Mouse (Mus musculus): ENCODE measurements around the gene Rfpl4. TPM values are rescaled to one million over a fixed set of nuclear protein-coding genes. Genes with fewer than 3 reads are reported as not detected.
A peak's percentile ranks its signal among the peaks of the same experiment; 100 is the strongest.
"Not testable (repeated sequence)": the region's sequence is repeated elsewhere in the genome, so short reads cannot be mapped to it uniquely, and the experiment has no call there.

The Rfpl4 gene
- not detected in 2 replicates for polyA plus RNA-seq (2011; ENCODE audit: insufficient read depth, insufficient read length, low read depth, missing spikeins)

DNA sequence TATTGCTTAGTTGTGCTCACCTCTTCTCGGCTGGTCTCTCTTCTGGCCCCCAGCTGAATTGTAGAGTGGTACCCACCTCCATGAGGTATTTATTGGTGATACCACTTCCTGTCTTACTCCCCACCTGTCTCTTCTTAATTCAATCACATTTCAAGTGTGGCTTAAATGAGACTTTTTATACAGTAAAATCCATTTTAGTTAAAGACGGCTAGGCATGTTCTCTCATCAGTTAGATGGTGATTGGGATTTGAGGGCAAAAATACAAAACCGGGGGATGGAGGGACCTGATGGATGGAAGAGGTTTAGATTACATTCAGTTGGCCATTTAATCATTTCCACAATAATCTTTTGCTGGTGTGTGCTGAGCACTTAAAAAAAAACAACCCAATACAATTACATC, at the start of gene Rfpl4:
Rfpl4 (minus strand) TSS at position 101 of the 400 bp plus-strand sequence.
- no peaks in the 10 kb centered on the region for H3K4me1 ChIP-seq (ENCODE audit: control insufficient read depth, insufficient read depth, low read length)
- no peaks in the 10 kb centered on the region for H3K9me3 ChIP-seq (replicated peaks; ENCODE audit: control insufficient read depth, insufficient read depth, low read length, poor library complexity, severe bottlenecking)
- H3K4me3 ChIP-seq (ENCODE audit: low read depth, low read length) = no peak within 1 kb of the TSS
- H3K27ac ChIP-seq (ENCODE audit: insufficient read depth, low read length) = no peak within 1 kb of the TSS
- H3K9ac ChIP-seq (ENCODE audit: low read depth, poor library complexity, severe bottlenecking) = no peak within 1 kb of the TSS
- no peak for TF ChIP-seq EP300 (IDR thresholded peaks at IDR 0.05; ENCODE audit: insufficient read depth, low read depth, low read length)
- TF ChIP-seq CTCF (IDR thresholded peaks at IDR 0.05; ENCODE audit: low read depth, low read length) = no peak
- TF ChIP-seq POLR2A (IDR thresholded peaks at IDR 0.05; ENCODE audit: insufficient read depth, low read length) = no peak
- no peaks in the 10 kb centered on the region for H3K27me3 ChIP-seq (ENCODE audit: control insufficient read depth, insufficient read depth, low read length, poor library complexity, severe bottlenecking)
- no peaks in the 10 kb centered on the region for H3K36me3 ChIP-seq (ENCODE audit: control insufficient read depth, insufficient read depth, low read length, poor library complexity, severe bottlenecking)

DNA sequence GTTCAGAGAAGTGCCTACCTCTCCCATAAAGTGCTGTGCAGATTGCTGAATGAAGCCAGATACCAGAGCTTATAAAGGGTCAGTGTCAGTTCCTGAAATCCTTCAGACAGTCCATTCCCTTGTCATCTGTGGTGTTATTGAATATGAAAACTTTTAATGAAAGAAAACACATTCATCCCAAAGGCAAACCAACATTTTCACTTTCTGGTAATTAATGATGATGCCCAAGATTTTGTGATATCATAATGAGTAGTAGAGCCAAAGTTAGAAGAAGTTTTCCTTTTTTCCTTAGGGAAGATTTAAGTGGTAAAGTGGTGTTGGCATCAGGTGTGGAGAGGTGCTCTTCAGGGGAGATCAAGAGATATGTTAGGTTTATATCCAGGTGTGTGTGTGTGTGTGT, 32.8 kb upstream of the Rfpl4 start, which contains the start of gene Vmn1r55:
Vmn1r55 (minus strand) TSS at position 101 of the 400 bp plus-strand sequence.
- H3K27ac ChIP-seq (ENCODE audit: insufficient read depth, low read length); H3K4me1 ChIP-seq (ENCODE audit: control insufficient read depth, insufficient read depth, low read length); H3K4me3 ChIP-seq (ENCODE audit: low read depth, low read length); H3K9ac ChIP-seq (ENCODE audit: low read depth, poor library complexity, severe bottlenecking); H3K27me3 ChIP-seq (ENCODE audit: control insufficient read depth, insufficient read depth, low read length, poor library complexity, severe bottlenecking); H3K9me3 ChIP-seq (replicated peaks; ENCODE audit: control insufficient read depth, insufficient read depth, low read length, poor library complexity, severe bottlenecking); H3K36me3 ChIP-seq (ENCODE audit: control insufficient read depth, insufficient read depth, low read length, poor library complexity, severe bottlenecking): not testable (repeated sequence)

DNA sequence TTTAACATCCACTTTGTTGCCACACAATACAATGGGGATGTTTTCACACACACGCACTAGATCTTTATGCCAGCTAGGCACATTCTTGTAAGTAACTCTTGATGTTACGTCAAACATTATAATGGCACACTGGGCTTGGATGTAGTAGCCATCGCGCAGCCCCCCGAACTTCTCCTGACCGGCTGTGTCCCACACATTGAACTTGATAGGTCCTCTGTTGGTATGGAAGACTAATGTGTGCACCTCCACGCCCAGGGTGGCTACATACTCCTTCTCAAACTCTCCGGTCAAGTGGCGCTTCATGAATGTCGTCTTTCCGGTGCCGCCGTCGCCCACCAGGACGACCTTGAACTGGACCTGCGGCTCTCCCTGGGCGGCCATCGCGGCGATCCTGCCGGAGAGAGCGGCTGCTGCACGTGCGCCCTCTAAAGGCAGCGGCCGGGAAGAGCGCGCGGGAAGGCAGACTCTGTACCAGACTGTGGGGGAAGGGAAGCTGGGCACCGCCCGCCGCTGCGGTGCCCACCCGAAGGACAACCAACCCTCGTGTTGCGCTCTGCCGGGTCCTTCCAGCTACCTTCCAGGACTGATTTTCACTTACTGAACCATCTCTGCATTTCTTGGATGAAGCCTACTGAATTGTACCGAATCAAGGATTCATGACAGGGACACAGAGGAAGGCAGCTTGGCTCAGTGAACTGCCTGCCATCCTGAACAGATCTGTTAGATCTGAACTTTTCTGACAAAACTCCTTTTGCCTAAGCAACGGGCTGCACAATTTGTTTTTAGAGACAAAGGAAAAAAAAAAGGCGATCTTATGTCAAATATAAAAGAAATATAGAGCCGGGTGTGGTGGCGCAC, 9.0 kb upstream of the Rfpl4 start, which contains the start of gene Rasl2-9:
Rasl2-9 (minus strand) TSS at position 402 of the 858 bp plus-strand sequence.
- Histone ChIP-seq H3K9ac (ENCODE audit: low read depth, poor library complexity, severe bottlenecking) (no peak within 1 kb of the TSS), H3K4me3 (ENCODE audit: low read depth, low read length) (peak within 1 kb of the TSS; percentile 81), H3K27me3 (ENCODE audit: control insufficient read depth, insufficient read depth, low read length, poor library complexity, severe bottlenecking) (no peaks in the 10 kb centered on the region; the same call in 1 of the 2 replicates), H3K27ac (ENCODE audit: insufficient read depth, low read length) (no peak within 1 kb of the TSS), H3K4me1 (ENCODE audit: control insufficient read depth, insufficient read depth, low read length) (no peaks in the 10 kb centered on the region), H3K36me3 (ENCODE audit: control insufficient read depth, insufficient read depth, low read length, poor library complexity, severe bottlenecking) (no peaks in the 10 kb centered on the region), H3K9me3 (replicated peaks; ENCODE audit: control insufficient read depth, insufficient read depth, low read length, poor library complexity, severe bottlenecking) (no peaks in the 10 kb centered on the region)
- TF ChIP-seq CTCF (IDR thresholded peaks at IDR 0.05; ENCODE audit: low read depth, low read length) = peak; percentile 74
- no peak for TF ChIP-seq EP300 (IDR thresholded peaks at IDR 0.05; ENCODE audit: insufficient read depth, low read depth, low read length)

DNA sequence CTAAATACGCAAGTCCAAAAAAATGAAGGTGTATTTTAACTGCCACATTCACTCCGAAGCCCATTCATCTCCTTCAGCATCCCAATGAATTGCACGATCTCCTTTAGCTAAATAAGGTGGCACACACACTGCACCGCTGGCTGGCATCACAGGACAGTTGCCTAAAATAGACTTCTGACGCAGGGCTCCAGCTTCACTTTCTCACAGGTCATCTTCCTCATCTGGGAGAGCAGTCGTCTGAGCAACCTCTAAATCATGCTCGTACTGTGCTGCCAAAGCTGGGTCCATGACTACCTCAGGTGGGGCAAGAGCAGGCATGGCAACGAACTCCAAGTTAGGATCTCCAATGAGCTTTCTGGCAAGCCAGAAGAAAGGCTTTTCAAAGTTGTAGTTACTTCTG, 8.3 kb upstream of the Rfpl4 start:
- no peak overlapping the region for H3K4me3 ChIP-seq (ENCODE audit: low read depth, low read length)
- H3K36me3 ChIP-seq (ENCODE audit: control insufficient read depth, insufficient read depth, low read length, poor library complexity, severe bottlenecking) = no peaks in the 10 kb centered on the region
- H3K4me1 ChIP-seq (ENCODE audit: control insufficient read depth, insufficient read depth, low read length) = no peaks in the 10 kb centered on the region
- H3K9me3 ChIP-seq (replicated peaks; ENCODE audit: control insufficient read depth, insufficient read depth, low read length, poor library complexity, severe bottlenecking) = no peaks in the 10 kb centered on the region
- H3K9ac ChIP-seq (ENCODE audit: low read depth, poor library complexity, severe bottlenecking) = no peak overlapping the region
- H3K27me3 ChIP-seq (ENCODE audit: control insufficient read depth, insufficient read depth, low read length, poor library complexity, severe bottlenecking) = no peaks in the 10 kb centered on the region; the same call in 1 of the 2 replicates
- no peak overlapping the region for H3K27ac ChIP-seq (ENCODE audit: insufficient read depth, low read length)
- no peak for TF ChIP-seq POLR2A (IDR thresholded peaks at IDR 0.05; ENCODE audit: insufficient read depth, low read length)
- TF ChIP-seq CTCF (IDR thresholded peaks at IDR 0.05; ENCODE audit: low read depth, low read length) = no peak
- TF ChIP-seq EP300 (IDR thresholded peaks at IDR 0.05; ENCODE audit: insufficient read depth, low read depth, low read length) = no peak

DNA sequence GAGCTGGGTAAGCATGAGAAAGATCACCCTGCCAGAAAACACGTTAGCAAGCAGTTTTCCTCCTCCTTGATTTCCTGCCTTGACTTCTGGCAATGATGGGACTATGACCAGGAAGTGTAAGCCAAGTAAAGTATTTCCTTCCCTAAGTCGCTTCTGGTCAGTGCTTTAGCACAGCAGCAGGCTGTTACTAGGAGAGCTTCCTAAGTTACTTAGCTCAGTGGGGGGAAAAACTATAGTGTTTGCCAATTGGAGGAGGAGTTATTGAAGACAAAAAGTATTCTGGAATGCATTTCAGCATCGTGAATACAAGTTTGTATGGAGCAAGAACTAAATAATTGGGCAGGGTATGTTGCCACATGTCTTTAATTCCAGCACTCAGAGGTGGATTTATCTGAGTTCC, 4.0 kb downstream of the Rfpl4 start:
- H3K9ac ChIP-seq (ENCODE audit: low read depth, poor library complexity, severe bottlenecking) = no peak overlapping the region
- TF ChIP-seq CTCF (IDR thresholded peaks at IDR 0.05; ENCODE audit: low read depth, low read length) (no peak), EP300 (IDR thresholded peaks at IDR 0.05; ENCODE audit: insufficient read depth, low read depth, low read length) (no peak), POLR2A (IDR thresholded peaks at IDR 0.05; ENCODE audit: insufficient read depth, low read length) (no peak)
- no peaks in the 10 kb centered on the region for H3K9me3 ChIP-seq (replicated peaks; ENCODE audit: control insufficient read depth, insufficient read depth, low read length, poor library complexity, severe bottlenecking)
- no peaks in the 10 kb centered on the region for H3K36me3 ChIP-seq (ENCODE audit: control insufficient read depth, insufficient read depth, low read length, poor library complexity, severe bottlenecking)
- H3K27ac ChIP-seq (ENCODE audit: insufficient read depth, low read length) = no peak overlapping the region
- no peaks in the 10 kb centered on the region for H3K27me3 ChIP-seq (ENCODE audit: control insufficient read depth, insufficient read depth, low read length, poor library complexity, severe bottlenecking)
- H3K4me3 ChIP-seq (ENCODE audit: low read depth, low read length) = no peak overlapping the region
- no peaks in the 10 kb centered on the region for H3K4me1 ChIP-seq (ENCODE audit: control insufficient read depth, insufficient read depth, low read length)

DNA sequence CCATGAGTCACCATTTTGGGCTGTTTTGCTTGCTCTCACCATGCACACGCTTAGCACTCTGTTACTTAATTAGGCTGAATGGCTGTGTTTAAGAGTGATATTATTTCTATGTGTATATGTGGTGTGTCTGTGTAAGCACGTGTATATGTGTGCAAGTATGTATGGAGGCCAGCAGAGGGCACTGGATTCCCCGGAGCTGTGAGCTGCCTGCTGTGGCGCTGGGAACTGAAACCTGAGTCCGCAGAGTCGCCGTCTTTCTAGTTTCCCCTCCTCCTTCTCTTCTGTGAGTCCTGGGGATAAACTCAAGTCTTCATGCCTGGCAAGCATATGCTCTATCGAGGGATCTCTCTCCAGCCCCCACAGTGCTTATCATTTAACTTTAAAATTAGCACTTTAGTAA, 7.4 kb downstream of the Rfpl4 start:
- H3K27me3 ChIP-seq (ENCODE audit: control insufficient read depth, insufficient read depth, low read length, poor library complexity, severe bottlenecking) = no peaks in the 10 kb centered on the region
- H3K9me3 ChIP-seq (replicated peaks; ENCODE audit: control insufficient read depth, insufficient read depth, low read length, poor library complexity, severe bottlenecking) = no peaks in the 10 kb centered on the region
- no peak overlapping the region for H3K9ac ChIP-seq (ENCODE audit: low read depth, poor library complexity, severe bottlenecking)

More for the DNA sequence above, 7.4 kb downstream of the Rfpl4 start:
- H3K36me3 ChIP-seq (ENCODE audit: control insufficient read depth, insufficient read depth, low read length, poor library complexity, severe bottlenecking) = no peaks in the 10 kb centered on the region
- H3K4me1 ChIP-seq (ENCODE audit: control insufficient read depth, insufficient read depth, low read length) = no peaks in the 10 kb centered on the region
- no peak overlapping the region for H3K27ac ChIP-seq (ENCODE audit: insufficient read depth, low read length)
- H3K4me3 ChIP-seq (ENCODE audit: low read depth, low read length) = no peak overlapping the region
- no peak for TF ChIP-seq EP300 (IDR thresholded peaks at IDR 0.05; ENCODE audit: insufficient read depth, low read depth, low read length)
- peak; percentile 57 for TF ChIP-seq CTCF (IDR thresholded peaks at IDR 0.05; ENCODE audit: low read depth, low read length)
- no peak for TF ChIP-seq POLR2A (IDR thresholded peaks at IDR 0.05; ENCODE audit: insufficient read depth, low read length)

Data from ES-Bruce4 (cell line).